Mouse (Mus musculus) adrenal gland, adult (tissue): ENCODE data around the gene Lbhd1.

Experiments used
- DNase-seq, 2 experiments: peaks; one replicate each; pipeline ENCODE4 v3.0.0; 2022 to 2023; ENCODE audit warnings: low spot score in 1 of 2; ENCODE audit not compliant: inconsistent age in 2 of 2

Lbhd1 gene

GRCm38 (mm10) chr19:8908531-8908930 is 25.0 kb downstream of the Lbhd1 start:
- no peak for DNase-seq

- DNase-seq: no peak
These were observed 28.3 kb downstream of the Lbhd1 start for GRCm38 (mm10) chr19:8911810-8912209.

GRCm38 (mm10) chr19:8914212-8914611 is 30.7 kb downstream of the Lbhd1 start:
- DNase-seq: no peak

- no peak for DNase-seq
These were observed 35.5 kb downstream of the Lbhd1 start for GRCm38 (mm10) chr19:8919000-8919399.

- no peak for DNase-seq
These were observed 36.1 kb downstream of the Lbhd1 start for GRCm38 (mm10) chr19:8919684-8920072.

- peak; percentile 98 to 99 for DNase-seq
These were observed 36.7 kb downstream of the Lbhd1 start, which contains the start of gene B3gat3 for GRCm38 (mm10) chr19:8920073-8920736. TSS of gene B3gat3 (plus strand) at chr19:8920374.

- DNase-seq: peak; percentile 32 to 85
These were observed 37.3 kb downstream of the Lbhd1 start for GRCm38 (mm10) chr19:8920836-8921291.

- DNase-seq: peak in 1 of 2 experiments; percentile 17
These were observed 38.2 kb downstream of the Lbhd1 start for GRCm38 (mm10) chr19:8921741-8922140.

- DNase-seq: peak in 1 of 2 experiments; percentile 18
These were observed 43.2 kb downstream of the Lbhd1 start for GRCm38 (mm10) chr19:8926766-8927165.

GRCm38 (mm10) chr19:8927891-8928525 is 44.5 kb downstream of the Lbhd1 start:
- peak; percentile 21 to 50 for DNase-seq

GRCm38 (mm10) chr19:8928689-8929223 is 45.2 kb downstream of the Lbhd1 start:
- no peak for DNase-seq

- DNase-seq: peak; percentile 96 to 99
These were observed 45.9 kb downstream of the Lbhd1 start, which contains the start of the genes Rom1 and Eml3 for GRCm38 (mm10) chr19:8929224-8930088. TSS of gene Rom1 (minus strand) at chr19:8929356. TSS of gene Eml3 (plus strand) at chr19:8929552.

GRCm38 (mm10) chr19:8930117-8930516 is 46.6 kb downstream of the Lbhd1 start:
- no peak for DNase-seq

GRCm38 (mm10) chr19:8930771-8931170 is 47.2 kb downstream of the Lbhd1 start:
- DNase-seq: no peak

GRCm38 (mm10) chr19:8936736-8937135 is 53.2 kb downstream of the Lbhd1 start:
- no peak for DNase-seq

GRCm38 (mm10) chr19:8940526-8941133 is 57.1 kb downstream of the Lbhd1 start:
- peak in 1 of 2 experiments; percentile 17 for DNase-seq

- peak in 1 of 2 experiments; percentile 38 for DNase-seq
These were observed 57.6 kb downstream of the Lbhd1 start for GRCm38 (mm10) chr19:8941136-8941514.

GRCm38 (mm10) chr19:8941515-8942217 is 58.1 kb downstream of the Lbhd1 start, which contains the start of gene Mta2:
TSS of gene Mta2 (plus strand) at chr19:8941875.
- peak; percentile 96 to 99 for DNase-seq
